Mouse (Mus musculus) ES-E14 (cell line): ENCODE data around the gene Hsd17b13. TPM values are rescaled to one million over a fixed set of nuclear protein-coding genes. Genes with fewer than 3 reads are reported as not detected.

Experiments
- DNase-seq: peaks from one replicate; pipeline ENCODE4 v3.0.0-alpha.2; 2013; ENCODE audit warnings: low read depth, low spot score
- H3K27ac ChIP-seq: 2 replicates; pipeline ENCODE4 v1.5.1; 2012; ENCODE audit warnings: low read depth, mild to moderate bottlenecking, low read length, moderate library complexity, mixed read lengths; ENCODE audit not compliant: poor library complexity, insufficient read depth, severe bottlenecking
- H3K36me3 ChIP-seq: 2 replicates; pipeline ENCODE4 v1.6.1; 2012; ENCODE audit warnings: mild to moderate bottlenecking, low read length, moderate library complexity, mixed read lengths; ENCODE audit not compliant: control insufficient read depth, poor library complexity, insufficient read depth, severe bottlenecking
- H3K4me1 ChIP-seq, 2 experiments: fragments of 150-350 bp in 1 of 2; sonication (generic) in 1 of 2; 2 replicates each; pipeline ENCODE4 v1.6.1; 2012; ENCODE audit warnings: low read length in 2 of 2, mild to moderate bottlenecking in 1 of 2, mixed read lengths in 1 of 2; ENCODE audit not compliant: control insufficient read depth in 2 of 2, insufficient read depth in 2 of 2, poor library complexity in 1 of 2
- H3K4me3 ChIP-seq, 2 experiments: fragments of 150-350 bp in 1 of 2; sonication (generic) in 1 of 2; 2 replicates each; pipeline ENCODE4 v1.5.1; 2012; ENCODE audit warnings: low read length in 2 of 2, low read depth in 1 of 2, mild to moderate bottlenecking in 1 of 2, mixed read lengths in 1 of 2; ENCODE audit not compliant: insufficient read depth in 1 of 2, poor library complexity in 1 of 2, severe bottlenecking in 1 of 2
- H3K9ac ChIP-seq: 2 replicates; pipeline ENCODE4 v1.6.1; 2012; ENCODE audit warnings: low read depth, mild to moderate bottlenecking, low read length, mixed read lengths; ENCODE audit not compliant: poor library complexity, insufficient read depth, severe bottlenecking
- H3K9me3 ChIP-seq: fragments of 150-350 bp; sonication (generic); 2 replicates; pipeline ENCODE4 v1.6.1; 2012; ENCODE audit warnings: low read depth, mild to moderate bottlenecking, low read length; ENCODE audit not compliant: control insufficient read depth, insufficient read depth
- CHD2 ChIP-seq: IDR thresholded peaks from 2 replicates; pipeline ENCODE4 v1.6.1; 2014; ENCODE audit warnings: mild to moderate bottlenecking, low read depth, low read length, inconsistent platforms
- HCFC1 ChIP-seq: IDR thresholded peaks from 2 replicates; pipeline ENCODE4 v1.6.1; 2012; ENCODE audit warnings: low read length, inconsistent platforms, borderline replicate concordance; ENCODE audit not compliant: insufficient read depth
- MAFK ChIP-seq: IDR thresholded peaks from 2 replicates; pipeline ENCODE4 v1.6.1; 2014; ENCODE audit warnings: mild to moderate bottlenecking, low read depth, low read length, inconsistent platforms; ENCODE audit not compliant: insufficient read depth
- ZC3H11A ChIP-seq: IDR thresholded peaks from 2 replicates; pipeline ENCODE4 v1.6.1; 2012; ENCODE audit warnings: low read depth, mild to moderate bottlenecking, inconsistent platforms, low read length, borderline replicate concordance
- ZNF384 ChIP-seq: IDR thresholded peaks from 2 replicates; pipeline ENCODE4 v1.6.1; 2012; ENCODE audit warnings: low read depth, low read length, inconsistent platforms
- in situ Hi-C, 2 experiments: fragments of 600-800 bp; cut with MboI; formaldehyde crosslinking; loops; one replicate each; pipeline ENCODE4 v1.15.1; 2025; ENCODE audit warnings: low sequenced_read_pairs in 2 of 2, inconsistent platforms in 1 of 2; ENCODE audit not compliant: unreplicated experiment in 2 of 2
- total RNA-seq: library from RNA; depleted of rRNA; stranded (reverse); fragments of 300-350 nt; gene quantifications from 2 replicates; pipeline ENCODE4 v1.2.3, GENCODE M21; 2012

The Hsd17b13 gene
- total RNA-seq, 1 experiment = not detected

DNA sequence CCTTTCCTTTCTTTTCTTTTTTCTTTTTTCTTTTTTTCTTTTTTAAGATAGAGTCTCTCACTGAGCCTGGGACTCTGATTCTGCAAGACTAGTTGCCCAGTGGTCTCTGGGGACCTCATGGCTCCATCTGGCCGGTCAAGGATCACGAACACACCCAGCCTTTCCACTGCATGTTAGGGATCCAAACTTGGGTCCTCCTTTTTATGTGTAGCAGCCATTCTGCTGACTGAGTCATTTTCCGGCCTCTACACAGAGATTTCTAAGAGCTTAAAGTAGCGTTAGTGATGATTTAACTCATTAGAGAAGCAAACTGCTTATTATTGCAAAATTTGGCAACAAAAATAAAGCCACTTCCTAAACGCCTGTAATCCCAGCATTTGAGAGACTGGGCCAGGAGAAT, 54.8 kb downstream of the Hsd17b13 start:
- H3K36me3 ChIP-seq = no peaks in the 10 kb centered on the region
- no peak overlapping the region for H3K9ac ChIP-seq
- no peak overlapping the region for H3K4me3 ChIP-seq
- 0 out of 2 replicates have a peak, but pooled peaks have one; percentile 15 for TF ChIP-seq MAFK
- TF ChIP-seq CHD2 = no peak
- no peak for TF ChIP-seq ZNF384
- no peak for TF ChIP-seq HCFC1
- no peak for TF ChIP-seq ZC3H11A
- H3K4me1 ChIP-seq = peaks cover 0 to 4% of the 10 kb centered on the region in 2 experiments; a peak in 2 of 4 replicates
- in situ Hi-C loops = no loop called here
- no peaks in the 10 kb centered on the region for H3K9me3 ChIP-seq
- DNase-seq = no peak
- no peak overlapping the region for H3K27ac ChIP-seq

DNA sequence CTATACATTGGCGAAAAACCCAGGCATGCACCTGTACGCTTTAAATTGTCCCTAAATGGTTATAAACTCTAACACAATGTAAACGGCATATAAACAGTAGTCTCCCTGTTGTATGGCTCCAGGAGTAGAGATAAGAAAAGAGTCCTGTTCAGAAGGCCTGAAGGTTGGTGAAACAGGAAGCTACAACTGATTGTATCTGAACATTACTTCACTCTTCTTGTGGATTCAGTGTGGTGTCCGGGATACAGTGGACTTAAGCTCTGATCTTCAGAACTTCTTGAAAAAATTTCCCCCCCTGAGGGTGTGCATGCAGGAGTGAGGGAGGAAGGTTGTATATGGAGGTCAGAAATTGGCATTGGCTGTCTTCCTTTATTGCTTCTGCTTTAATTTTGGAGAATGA, 57.7 kb downstream of the Hsd17b13 start:
- Histone ChIP-seq H3K4me1 (peaks cover 0 to 6% of the 10 kb centered on the region in 2 experiments; a peak in 3 of 4 replicates), H3K9ac (no peak overlapping the region), H3K9me3 (no peaks in the 10 kb centered on the region), H3K27ac (no peak overlapping the region), H3K4me3 (no peak overlapping the region), H3K36me3 (no peaks in the 10 kb centered on the region)
- TF ChIP-seq CHD2 (no peak), MAFK (no peak), ZNF384 (no peak), ZC3H11A (no peak), HCFC1 (no peak)
- DNase-seq = no peak
- in situ Hi-C loops = no loop called here

DNA sequence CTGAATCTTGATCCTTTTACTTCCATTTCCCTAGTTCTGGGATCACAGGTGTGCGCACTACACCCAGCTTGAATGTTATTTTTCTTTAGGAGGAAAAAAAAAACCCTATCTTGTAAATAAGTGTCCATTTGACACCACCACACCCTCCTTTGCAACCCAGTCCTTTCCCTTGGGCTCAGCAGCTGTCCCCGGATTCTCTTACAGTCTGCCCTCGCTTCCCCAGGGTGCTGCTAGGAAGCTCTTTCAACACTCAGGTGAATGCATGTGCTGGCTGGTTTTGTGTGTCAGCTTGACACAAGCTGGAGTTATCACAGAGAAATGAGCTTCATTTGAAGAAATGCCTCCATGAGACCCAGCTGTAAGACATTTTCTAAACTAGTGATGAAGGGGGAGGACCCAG, 59.0 kb downstream of the Hsd17b13 start:
- no peak overlapping the region for H3K27ac ChIP-seq
- no peak overlapping the region for H3K9ac ChIP-seq
- H3K4me3 ChIP-seq = no peak overlapping the region
- no peak for DNase-seq
- in situ Hi-C loops = no loop called here
- no peak for TF ChIP-seq HCFC1
- no peak for TF ChIP-seq CHD2
- no peak for TF ChIP-seq ZNF384
- no peak for TF ChIP-seq ZC3H11A
- no peak for TF ChIP-seq MAFK
- no peaks in the 10 kb centered on the region for H3K9me3 ChIP-seq
- H3K36me3 ChIP-seq = no peaks in the 10 kb centered on the region
- H3K4me1 ChIP-seq = peaks cover 0 to 6% of the 10 kb centered on the region in 2 experiments; a peak in 3 of 4 replicates

DNA sequence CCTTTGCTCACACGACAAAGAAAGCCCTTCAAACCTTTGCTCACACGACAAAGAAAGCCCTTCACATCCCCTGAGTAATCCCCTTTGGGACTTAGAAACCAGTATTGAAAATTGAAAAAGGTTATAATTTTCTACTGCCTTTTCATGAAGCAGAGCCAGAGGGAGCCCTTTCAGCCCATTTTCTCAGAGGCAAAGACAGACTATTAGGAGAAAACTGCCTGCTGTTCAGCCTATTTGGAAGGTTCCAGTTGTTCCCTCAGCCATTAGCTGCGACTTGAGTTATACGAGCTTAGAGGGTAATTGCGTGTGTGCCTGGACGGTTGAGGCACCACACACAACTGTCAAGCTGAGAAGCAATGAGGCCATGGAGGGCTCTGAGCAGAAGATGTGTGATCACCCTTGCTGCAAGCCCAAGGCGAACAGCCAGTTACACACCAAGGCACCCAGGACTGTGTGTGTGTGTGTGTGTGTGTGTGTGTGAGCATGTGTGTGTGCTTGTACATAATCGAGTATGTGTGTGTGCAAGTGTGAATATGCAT, 59.8 kb downstream of the Hsd17b13 start:
- peaks cover 0 to 2% of the 10 kb centered on the region in 2 experiments; a peak in 2 of 4 replicates for H3K4me1 ChIP-seq
- no peak overlapping the region for H3K4me3 ChIP-seq
- H3K9me3 ChIP-seq = no peaks in the 10 kb centered on the region
- no peaks in the 10 kb centered on the region for H3K36me3 ChIP-seq
- DNase-seq = no peak
- H3K9ac ChIP-seq = no peak overlapping the region
- no peak for TF ChIP-seq MAFK
- TF ChIP-seq ZC3H11A = no peak
- TF ChIP-seq ZNF384 = no peak
- no peak for TF ChIP-seq CHD2
- TF ChIP-seq HCFC1 = no peak
- in situ Hi-C loops = no loop called here
- no peak overlapping the region for H3K27ac ChIP-seq
